Mouse (Mus musculus) liver, embryonic 14.5 days (tissue): ENCODE measurements around the gene Kcnq5.

Experiments used
- CTCF ChIP-seq: IDR thresholded peaks from 2 replicates; pipeline ENCODE4 v1.5.1; 2016; ENCODE audit warnings: antibody characterized with exemption, low read depth, control low read depth
- EP300 ChIP-seq: IDR thresholded peaks from 2 replicates; pipeline ENCODE4 v1.6.1; 2016; ENCODE audit warnings: antibody characterized with exemption, low read depth

- no peak for TF ChIP-seq CTCF
- no peak for TF ChIP-seq EP300
Measured at GRCm38 (mm10) chr1:21868484-21868883, 93.3 kb downstream of the Kcnq5 start.
